Mouse (Mus musculus) layer of hippocampus, adult 8-10 months (tissue): ENCODE data around the gene Colgalt1. TPM values are rescaled to one million over a fixed set of nuclear protein-coding genes. Genes with fewer than 3 reads are reported as not detected.

Experiments used
- DNase-seq, 2 experiments: peaks; one replicate each; pipeline ENCODE4 v3.0.0; 2022; ENCODE audit warnings: low spot score in 2 of 2
- total RNA-seq, 4 experiments: library from RNA; stranded (reverse); gene quantifications; 2 replicates each; pipeline ENCODE4 v1.2.4; 2022

Colgalt1 gene
- total RNA-seq: 10 to 100 TPM; 53.2 to 59.7 (median 53.8) TPM

DNA sequence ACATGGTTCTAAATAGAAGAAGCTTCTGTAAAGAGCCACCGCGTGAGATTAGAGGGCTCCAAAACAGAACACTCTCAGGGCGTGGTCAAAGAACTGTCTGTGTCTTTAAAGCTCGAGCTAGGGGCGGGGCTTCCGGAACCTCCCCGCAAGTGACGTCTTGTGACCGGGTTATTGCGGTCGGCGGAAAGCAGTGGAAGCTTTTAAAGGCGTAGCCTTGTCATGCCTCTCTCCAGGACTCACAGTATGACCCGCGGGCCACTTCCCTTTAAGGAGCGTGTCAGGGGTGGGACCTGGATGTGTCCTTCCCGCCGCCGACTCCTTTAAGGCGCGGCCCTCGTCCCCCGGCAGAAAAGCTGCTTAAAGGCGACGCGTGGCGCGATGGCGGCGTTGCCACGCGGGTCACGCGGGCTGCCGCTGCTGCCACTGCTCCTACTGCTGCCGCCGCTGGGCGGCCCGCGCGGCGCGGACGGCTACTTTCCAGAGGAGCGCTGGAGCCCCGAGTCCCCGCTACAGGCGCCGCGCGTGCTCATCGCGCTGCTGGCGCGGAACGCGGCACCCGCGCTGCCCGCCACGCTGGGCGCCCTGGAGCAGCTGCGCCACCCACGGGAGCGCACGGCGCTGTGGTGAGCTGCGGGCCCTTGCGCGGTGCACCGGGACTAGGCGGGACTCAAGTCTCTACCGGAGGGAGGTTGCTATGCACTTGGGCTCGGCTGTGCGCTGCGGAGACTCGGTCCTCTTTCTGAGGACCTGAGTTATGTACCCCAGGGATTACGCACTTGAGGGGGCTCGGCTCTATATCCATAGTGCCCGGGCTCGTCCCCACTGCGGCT lies at the start of gene Colgalt1:
Gene Colgalt1, plus strand, starts transcription at position 177 of the 830 bp plus-strand sequence.
- peak; percentile 97 to 99 for DNase-seq

DNA sequence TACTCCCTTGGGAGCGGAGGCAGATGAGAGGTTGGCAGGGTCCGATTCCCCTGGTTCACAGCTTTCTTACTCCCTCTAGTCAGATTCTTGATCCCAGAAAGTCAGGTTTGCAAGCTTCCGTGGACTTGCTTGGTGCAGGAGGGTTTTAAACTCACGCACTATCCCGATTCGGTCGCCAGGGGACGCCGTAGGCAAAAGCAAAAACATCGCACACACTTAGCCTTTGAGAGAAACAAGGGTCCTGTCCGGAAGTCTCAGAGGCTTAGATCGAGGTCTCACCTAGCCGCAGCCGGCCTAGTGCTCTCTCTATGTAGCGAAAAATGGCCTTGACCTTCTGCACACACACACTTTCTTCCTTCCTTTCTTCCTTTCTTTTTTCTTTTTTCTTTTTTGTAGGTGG lies 49.4 kb upstream of the Colgalt1 start:
- DNase-seq: peak in 1 of 2 experiments; percentile 63

DNA sequence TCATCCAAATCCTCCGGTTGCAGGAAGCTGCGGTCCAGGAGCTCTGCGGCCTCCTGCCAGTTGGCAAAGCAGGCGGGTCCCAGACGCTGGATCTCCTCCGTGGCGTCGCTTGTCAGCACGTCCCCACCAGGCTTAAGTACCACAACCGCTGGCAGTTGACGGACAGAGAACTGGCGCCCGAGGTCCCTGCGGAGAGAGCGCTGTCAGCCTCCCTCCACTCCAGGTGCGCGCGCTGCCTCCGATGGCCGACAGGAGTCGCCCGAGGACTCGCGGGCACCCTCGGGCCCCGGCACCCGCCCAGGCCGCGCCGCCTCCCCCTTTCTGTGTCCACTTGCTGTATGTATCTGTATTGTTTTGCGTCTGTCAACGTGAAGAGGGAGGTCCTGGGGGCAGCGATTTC lies 48.0 kb upstream of the Colgalt1 start:
- DNase-seq: peak in 1 of 2 experiments; percentile 63

DNA sequence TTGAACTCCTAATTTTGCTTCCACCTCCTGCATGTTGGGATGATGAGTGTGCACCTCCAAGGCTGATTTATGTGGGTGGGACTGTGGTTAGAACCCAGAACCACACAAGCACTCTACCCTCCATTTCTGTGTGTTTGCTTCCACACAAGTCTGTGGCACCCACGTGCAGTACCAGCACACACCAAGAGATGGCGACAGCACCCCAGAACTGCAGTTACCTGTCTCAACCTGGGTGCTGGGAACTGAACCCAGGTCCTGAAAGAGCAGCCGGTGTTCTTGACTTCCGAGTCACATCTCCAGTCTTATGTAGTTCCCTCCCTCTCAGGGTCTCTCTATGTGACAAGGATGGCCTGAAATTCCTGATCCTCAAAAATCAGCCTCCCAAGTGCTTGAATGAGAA lies 46.8 kb upstream of the Colgalt1 start:
- no peak for DNase-seq

DNA sequence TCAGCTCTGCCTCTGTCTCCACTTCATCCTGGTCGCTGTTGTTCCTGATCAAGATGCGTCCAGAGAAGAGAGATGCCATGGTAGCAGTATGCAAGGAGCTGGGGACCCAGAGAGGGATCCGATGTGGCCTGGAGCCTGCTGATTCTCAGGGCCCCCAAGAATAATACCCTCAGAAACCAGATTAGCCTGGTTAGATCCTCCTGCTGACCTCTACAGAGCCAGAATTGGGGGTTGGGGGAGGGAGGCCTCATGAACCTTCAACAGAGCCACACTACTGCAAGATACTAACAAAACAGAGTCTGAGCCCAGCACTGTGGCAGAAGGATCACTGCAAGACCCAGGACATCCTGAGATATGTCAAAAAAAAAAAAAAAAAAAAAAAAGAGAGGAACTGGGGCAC lies 44.3 kb upstream of the Colgalt1 start, which contains the start of gene Nxnl1:
Gene Nxnl1, minus strand, starts transcription at position 101 of the 400 bp plus-strand sequence.
- DNase-seq: no peak

DNA sequence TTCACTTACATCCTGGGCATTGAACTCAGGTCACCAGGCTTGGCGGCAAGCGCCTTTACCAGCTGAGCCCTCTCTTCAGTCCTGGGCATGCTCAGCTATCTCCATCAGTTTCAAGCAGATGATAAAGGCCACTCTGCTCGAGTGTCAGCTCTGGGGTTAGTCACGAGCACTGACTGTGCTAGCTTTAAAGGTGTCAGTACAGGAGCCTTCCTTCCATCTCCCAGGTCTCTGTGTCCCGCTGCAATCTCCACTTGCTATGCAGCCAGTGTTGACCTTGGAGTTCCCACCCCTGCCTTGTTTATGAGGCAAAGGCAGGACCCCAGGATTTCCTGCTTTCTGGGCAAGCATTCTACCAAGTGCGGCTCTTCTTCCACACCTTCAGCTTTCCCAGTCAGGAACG lies 43.2 kb upstream of the Colgalt1 start:
- DNase-seq: no peak

DNA sequence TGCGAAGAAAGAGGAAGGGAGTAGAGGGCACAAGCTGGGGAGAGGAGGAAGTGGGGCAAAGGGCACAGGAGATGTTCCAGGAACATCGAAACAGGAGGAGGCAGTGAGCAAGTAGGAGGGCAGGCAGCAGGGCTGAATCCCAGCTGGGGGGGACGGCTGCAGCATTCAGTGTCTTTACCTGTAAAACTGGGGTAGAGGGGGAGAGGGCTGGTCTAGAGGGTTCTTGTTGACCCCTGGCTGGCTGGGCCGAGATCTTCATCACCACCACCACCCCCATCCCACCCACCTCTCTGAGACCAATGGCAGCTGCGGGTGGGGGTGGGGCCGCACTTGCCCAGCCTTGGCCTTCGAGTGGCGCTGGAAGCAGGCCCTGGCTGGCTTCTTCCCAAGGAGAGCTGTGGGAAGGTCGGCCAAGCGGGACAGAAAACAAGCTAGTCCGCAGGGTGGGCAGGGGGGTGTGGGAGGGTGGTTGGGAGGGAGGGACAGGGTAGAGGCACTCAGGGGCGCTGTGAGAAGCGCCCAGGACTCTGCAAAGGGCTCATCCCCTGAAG lies 42.3 kb upstream of the Colgalt1 start, which contains the start of gene Slc27a1:
Gene Slc27a1, plus strand, starts transcription at position 496 of the 551 bp plus-strand sequence.
- DNase-seq: peak; percentile 73 to 74

DNA sequence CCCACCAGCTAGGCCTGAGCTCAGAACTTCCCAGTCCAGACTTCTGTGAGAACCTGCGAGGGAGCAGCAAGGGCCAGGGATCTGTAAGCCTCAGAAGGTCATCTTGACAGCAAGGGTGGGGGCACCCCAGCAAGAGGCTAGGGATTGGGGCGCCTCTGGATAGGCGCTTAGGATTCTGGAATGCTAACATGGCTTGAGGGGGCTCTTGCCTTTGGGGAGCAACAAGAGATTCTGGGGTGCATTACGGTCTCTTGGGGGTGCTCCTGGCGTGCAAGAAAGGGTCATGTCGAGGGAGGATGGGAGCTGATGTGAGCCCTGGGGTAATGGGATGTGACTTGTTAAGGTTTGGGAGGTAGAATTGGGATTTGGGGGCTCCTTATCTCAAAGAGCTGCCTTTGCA lies 41.9 kb upstream of the Colgalt1 start:
- DNase-seq: no peak

DNA sequence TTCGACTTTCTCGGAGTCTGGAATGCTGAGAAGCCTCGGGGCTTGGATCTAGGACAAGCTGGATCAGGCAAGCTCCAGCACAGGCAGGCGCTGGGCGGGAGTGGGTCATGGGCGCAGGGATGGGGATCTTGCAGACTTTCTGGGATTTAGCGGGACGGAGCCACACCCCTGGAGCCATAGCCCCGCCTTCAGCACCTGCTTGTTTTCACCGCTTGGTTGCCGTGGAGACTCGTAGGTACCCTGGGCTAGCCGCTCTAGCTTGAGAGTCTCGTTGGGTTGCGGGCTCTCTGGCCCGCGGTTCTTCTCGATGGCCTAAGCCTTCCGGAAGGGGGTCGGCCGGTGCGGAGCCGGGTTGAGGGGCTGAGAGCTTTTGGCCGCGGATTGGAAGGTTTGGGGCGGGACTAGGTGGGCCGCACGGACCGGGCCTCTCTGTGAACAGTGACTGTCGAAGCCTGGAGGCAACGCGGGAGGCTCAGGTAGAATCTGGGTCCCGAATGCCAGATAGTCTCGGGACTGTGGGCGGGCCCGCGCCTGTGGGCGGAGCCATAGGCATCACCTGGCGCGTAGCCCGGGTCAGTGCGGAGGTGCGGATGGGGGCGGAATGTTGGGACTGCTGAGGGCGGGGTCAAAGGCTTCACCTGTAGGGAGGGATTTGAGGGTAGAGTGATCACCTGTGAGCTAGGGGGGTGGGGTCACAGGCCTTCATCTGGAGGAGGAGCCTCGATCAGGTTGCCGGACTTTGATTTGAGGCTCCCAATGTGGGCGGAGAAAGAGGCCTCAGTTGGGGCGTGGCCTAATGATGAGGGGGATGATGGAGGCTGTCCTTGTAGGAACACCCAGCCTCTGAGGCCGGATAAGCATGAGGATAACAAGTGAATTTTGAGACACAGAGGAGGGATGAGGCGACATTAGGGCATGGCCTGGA lies 41.2 kb upstream of the Colgalt1 start:
- peak; percentile 92 to 95 for DNase-seq

DNA sequence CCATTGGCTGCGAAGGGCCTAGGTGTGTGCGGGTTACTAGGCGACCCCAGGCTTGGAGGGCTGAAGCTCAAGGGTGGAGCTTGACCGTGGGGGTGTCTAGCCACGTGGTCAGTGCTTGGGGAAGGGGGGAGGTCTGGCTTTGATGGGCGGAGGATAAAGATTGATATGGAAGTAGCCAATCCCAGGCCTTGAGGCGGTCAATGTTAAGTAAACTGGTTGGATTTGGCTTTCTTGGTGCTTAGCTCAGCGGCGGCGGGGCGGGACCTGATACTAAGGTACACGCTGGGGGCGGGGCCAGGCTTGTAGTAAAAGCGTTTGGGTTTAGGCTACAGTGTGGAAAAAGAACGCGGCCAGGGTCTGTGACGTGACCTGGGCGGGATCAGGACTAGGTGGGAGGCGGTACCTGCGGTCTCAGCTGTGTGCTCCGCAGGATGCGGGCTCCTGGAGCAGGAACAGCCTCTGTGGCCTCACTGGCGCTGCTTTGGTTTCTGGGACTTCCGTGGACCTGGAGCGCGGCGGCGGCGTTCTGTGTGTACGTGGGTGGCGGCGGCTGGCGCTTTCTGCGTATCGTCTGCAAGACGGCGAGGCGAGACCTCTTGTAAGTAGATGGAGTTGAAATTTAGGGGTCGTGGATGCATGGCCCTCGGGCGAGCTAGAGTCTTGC lies 40.4 kb upstream of the Colgalt1 start:
- DNase-seq: peak; percentile 96 to 98

DNA sequence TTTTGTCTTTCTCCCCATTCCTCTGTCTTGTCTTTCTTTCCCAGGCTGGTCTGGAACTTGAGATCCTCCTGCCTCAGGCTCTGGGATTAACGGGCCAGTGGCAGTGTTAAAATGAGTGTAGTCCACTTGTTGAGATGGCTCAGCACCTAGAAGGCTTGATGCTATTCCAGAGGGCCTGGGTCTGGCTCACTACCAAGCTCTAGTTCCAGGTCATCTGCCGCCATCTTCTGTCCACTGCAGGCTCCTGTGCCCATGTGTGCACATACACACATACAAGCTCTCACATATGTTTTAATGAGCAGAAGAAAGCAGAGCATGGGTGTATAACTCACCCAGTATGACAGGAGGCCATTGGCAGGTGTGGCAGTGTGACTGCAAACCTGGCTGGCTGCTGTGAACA lies 38.7 kb upstream of the Colgalt1 start:
- DNase-seq: no peak

DNA sequence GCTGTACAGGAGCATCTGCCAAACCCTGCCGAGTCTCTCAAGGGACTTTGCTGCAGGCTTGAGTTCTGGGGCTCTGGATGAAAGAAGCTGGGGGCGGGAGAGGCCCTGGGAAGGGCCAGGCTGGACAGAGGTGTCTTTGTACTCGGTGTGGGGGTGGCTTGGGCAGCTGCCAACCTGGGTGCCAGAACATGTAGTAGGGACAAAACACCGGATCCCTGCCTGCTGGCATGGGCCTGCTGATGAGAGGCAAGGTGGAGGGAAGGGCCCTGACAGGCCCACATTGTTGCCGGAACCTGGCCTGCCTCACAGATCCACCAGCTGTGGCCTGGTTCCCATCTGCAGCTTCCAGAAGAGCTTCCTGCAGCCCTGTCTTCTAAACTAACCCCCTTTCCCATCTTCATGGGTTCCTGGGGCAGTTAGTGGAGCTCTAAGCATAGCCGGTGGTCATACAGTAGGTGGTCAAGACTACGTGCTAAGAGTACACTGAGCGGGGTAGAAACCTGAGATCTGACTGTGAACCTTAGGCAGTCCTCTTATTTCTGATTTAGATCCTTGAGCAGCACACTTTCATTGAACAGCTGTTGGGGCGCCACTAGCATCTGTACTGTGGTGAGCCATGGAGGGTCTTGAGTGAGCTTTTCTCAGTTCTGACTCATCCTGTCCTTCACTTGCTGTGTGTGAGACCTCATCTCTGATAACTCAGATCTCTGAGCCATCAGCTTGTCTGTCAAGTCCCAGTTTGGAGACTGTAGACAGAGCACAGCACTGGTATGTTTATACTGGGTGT lies 37.8 kb upstream of the Colgalt1 start:
- DNase-seq: peak; percentile 87 to 91

DNA sequence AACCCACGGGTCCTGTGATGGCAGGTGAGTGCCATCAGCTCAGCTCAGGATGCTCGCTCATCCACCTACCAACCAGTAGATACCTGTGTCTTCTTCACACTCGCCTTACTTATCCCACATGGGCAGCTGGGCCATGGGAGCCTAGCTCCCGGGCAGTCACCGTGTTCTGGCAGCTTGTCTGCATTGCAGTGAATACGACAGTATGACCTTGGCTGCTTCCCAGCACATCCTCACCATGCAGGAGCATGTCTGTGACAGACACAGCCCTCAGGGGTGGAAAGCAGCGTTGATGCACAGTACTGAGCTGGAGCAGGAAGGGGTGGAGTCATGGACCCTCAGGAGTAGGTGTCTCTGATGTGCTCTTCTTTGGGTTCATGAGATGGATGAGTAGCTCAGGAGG lies 36.4 kb upstream of the Colgalt1 start:
- no peak for DNase-seq

DNA sequence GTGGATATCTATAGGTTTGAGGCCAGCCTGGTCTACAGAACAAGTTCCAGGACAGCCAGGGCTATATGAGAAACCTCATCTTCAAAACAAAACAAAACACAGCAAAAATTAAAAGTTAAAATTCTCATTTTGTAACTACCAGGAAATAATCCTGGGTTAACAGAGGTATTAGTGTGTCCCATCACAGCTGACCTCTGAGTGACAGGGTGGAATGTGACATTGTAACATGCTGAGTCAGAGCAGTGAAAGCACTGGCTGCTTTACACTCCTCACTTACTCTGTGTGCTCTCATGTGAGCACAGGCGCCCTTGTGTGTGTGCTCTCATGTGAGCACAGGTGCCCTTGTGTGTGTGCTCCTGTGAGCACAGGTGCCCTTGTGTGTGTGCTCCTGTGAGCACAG lies 35.8 kb upstream of the Colgalt1 start:
- DNase-seq: no peak

DNA sequence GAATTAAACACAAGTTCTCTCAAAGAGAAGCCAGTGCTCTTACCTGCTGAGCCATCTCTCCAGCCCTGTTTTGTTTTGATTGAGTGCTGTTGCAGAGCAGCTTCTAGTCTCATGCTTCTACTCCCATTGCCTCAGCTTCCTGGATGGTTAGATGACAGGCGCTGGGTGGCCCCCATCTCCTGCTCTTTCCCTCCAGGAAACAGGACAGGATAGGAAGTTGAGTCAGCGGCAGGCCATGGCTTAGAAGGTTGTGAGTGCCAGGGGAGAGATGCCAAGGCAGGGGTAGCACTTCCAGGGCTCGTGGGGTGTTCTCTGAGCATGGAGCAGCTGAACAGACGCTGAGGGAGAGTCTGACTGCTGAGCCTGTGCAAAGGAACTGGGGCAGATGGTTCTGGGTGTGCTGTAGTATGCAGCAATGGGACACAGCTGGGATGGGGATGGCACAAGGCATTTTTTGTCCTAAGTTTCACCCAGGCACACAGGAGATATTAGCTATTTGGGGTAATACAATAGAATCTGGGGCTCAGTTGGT lies 32.9 kb upstream of the Colgalt1 start:
- no peak for DNase-seq

DNA sequence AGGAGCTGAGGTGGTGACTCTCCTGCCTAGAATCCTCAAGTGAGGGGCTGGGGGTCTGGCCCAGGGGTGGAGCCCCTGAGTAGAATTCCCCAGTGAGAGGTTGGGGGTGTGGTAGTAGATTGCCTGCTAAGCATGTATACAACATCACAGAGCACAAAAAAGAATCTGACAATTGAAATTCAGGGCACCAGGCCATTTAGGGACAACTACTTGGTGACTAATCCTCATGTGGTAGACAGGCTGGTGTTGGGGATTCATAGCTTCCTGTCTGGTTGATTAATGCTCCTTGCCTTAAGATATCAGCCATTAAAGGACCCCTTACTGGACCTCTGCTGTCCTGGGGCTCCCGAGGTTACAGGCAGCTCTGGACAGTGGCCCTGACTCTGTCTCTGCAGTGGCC lies 31.8 kb upstream of the Colgalt1 start:
- no peak for DNase-seq

DNA sequence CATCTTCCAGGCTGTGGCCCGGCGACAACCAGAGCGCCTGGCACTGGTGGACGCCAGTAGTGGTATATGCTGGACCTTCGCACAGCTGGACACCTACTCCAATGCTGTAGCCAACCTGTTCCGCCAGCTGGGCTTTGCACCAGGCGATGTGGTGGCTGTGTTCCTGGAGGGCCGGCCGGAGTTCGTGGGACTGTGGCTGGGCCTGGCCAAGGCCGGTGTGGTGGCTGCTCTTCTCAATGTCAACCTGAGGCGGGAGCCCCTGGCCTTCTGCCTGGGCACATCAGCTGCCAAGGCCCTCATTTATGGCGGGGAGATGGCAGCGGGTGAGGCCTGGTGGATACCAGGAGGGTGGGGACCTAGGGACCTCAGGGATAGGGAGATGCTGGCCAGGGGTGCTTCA lies 31.3 kb upstream of the Colgalt1 start:
- DNase-seq: no peak

DNA sequence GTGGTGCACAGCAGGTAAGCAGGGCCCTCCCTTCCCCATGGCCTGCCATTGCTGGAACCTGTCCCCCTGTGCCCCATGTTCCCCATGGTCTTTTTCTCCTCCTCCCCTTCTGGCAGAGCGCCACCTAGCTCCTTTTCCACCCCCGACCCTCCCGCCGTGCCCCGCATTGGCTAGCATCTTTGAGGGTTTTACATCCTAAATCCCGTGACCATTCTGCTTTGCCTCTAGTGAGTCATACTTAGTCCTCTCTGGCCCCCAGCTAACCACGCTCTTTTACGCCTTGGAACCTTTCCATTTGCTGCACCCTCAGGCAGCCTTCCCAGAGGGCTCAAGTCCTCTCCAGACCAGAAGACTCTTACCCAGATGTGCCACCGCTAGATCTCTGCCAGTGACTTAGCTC lies 30.6 kb upstream of the Colgalt1 start:
- DNase-seq: no peak

DNA sequence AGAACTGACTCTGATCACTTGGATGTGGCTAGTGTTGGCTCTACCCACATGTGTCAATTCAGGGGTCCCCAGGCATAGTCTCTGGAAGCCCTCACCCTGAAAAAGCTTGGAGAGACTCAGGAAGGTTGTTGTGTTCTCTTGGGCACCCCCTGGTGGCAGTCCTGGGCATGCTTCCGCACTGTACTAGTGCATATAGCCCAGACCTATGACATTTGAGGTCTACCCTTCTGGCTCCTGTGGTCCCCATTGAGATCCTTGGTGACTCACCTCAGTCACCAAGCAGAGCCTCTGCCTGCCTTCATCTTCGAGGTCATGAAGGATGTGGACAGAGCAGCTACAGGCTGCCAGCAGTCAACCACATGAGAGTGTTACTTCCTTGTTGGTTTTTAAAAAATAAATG lies 23.9 kb upstream of the Colgalt1 start:
- no peak for DNase-seq

DNA sequence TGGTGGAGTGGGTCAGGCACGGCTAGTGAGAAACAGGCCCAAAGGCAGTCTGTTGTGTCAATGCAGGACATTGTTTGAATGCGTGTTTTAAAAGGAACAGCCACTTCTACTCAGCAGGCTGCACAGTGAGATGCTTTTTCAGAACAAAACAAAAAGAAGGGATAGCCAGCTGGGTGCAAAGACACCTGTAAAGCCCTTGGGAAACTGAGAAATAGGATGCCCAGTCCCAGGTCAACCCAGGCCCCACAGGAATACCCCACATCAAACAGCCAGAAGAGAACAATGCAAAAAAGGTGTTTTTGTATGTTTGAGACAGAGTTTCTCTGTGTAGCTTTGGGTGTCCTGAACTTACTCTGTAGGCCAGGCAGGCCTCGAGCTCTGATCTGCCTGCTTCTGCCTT lies 22.0 kb upstream of the Colgalt1 start:
- no peak for DNase-seq
